Mouse (Mus musculus) kidney, adult 18-20 months (tissue): ENCODE measurements around the gene Fam151b.

ENCODE experiments used
- DNase-seq: peaks from one replicate; pipeline ENCODE4 v3.0.0; 2021

The Fam151b gene

DNA sequence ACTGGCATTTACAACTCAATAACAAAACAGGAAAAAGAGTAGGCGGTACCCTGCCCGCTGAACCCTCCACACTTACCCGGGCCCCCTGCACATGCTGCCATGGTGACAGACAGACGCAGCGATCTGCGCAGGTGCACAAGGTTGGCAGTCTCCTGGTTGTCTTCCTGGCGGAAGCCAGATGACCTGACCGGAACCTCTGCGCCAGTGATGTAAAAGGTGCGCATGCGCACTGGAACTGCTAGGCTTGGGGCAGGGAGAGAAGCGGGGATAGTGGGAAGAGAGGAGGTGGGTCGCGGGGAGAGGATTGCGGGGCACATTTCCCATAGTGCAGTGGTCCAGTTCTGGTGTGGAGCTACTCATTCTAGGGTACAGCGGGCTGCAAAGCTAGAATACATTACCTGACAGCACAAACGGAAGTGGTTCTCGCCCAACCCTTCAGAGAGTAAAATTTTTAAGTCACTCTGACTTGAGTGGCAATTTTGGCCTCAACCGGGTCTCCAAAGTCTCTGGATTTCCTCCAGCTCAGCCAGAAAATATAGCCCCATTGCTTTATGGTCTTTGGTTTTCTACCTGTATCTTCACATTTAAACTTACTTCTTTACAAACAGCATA lies at the start of gene Fam151b:
Gene Fam151b, minus strand, starts transcription at position 164 of the 612 bp plus-strand sequence.
- peak; percentile 93 for DNase-seq

DNA sequence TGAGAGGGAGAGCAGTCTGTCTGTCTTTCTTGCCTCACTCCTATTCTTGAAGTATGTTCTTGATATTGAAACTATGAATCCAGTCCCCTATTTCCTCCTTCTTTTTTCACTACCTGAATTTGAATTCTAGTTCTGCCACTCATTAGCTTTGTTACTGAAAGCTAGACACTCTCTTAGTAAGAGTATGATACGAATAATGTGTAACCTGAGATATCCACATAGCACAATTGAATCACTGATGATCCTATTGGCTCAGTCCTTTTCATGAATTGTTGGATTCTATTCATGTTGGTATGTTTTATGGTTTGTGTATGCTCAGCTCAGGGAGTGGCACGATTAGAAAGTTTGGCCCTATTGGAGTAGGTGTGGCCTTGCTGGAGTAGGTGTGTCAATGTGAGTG lies 48.4 kb upstream of the Fam151b start:
- DNase-seq, result no peak

DNA sequence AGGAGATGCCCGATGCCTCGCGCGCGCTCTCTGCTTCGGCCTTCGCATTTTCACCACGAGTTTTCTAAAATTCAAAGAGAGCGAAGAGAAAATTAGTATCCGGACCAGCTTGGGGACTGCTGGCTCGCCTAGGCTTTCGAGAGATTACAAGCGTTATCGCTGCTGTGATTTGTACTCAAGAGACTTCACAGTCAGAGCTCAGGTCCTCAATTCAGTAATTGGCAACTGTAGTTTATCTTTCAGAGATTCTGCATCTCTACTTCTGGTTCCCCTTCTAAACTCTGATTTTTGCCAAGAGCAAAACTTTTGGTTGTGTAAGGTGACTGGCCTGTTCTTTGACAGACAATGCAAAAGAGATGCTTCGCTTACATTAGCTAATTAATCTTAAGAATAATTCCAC lies 47.4 kb upstream of the Fam151b start:
- DNase-seq, result no peak

DNA sequence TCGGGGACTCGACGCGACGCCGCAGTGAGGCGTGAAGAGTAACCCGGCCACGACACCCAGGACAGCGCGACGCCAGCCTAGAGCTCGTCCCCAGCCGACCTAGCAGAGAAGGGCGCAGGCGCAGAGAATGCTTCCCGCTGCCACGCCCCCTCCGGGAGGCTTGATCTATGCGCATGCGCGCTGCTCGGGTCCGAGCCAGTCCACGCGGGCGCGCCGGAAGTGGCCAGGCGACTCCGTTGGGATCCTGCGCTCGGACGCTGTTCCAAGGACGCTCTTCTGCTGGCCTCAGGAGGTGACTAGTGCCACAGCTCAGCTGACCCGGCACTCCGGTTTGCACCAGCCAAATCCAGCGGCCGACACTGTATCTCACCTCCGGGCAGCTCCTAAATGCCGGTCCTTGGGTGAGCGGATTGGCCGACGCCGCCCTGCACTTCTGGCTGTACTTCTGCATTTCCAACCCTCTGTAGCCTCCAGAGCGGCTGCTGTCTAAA lies 47.0 kb upstream of the Fam151b start, which contains the start of gene Zfyve16:
Gene Zfyve16, minus strand, starts transcription at position 148 of the 491 bp plus-strand sequence.
- peak; percentile 99 for DNase-seq

DNA sequence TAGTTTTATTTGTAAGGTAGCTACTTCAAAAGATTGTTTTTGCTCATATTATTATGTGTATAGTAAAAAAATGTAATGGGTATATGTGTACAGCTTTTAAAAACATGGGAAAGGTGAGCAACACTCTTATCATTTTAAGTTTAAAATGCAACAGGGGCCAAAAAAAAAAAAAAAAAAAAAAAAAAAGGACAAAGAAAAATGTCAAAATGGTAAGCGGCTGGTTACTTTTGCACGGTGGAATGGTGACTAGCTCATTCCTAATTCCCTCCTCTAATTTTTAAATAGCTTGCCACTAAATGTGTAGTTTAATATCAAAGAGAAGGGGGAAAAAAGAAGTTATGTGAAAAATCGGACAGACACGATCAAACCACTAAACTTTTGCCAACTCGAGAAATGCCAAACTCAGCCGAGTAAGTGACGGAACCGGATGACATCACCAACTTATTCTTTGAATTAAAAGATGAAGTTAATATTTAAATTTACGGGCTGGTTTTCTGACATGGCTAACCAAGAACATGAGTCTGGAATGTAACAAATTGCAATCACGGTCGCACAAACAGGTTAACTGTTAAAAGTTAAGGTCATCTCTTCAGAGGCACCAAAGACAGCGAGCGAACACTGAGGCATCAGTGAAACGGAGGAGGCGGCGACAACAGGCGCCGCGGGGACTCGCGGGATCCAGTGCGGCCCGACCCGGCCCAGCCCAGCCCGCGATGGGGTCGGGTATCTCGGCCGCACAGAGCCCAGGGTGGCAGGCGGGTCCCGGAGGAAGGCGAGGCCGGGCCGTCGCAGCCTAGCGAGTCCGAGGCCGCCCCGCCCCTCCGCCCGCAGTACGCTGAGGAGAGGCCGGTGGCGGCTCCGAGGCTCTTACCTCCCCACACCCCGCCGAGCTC lies 46.3 kb upstream of the Fam151b start:
- no peak for DNase-seq

DNA sequence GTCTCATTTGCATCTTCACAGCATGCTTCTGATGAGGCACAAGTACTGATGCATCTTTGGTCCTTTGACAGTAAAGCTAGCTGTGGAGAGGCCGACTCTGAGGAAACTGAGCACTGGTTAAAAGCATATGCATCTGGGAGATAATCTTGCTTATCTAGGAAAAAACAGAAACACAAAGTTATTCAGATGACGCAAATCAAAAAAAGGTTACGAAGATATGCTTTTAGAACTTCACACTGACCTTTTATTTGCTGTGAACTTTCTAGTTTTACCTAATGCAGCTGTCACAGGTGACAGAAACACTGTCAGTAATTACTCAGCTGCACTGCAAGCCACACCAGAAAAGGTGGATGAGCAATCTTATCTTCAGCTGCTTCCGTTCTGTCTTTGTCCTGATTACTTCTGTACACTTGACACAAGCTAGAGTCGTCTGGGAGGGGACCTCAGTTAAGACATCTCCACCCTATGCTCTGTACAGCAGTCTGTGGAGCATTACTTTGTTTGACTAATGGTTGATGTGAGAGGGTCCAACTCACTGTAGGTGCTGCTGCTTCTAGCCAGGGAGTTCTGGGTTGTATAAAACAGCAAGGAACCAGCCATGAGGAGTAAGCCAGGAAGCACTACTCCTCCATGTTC lies 39.5 kb upstream of the Fam151b start:
- DNase-seq, result no peak

- no peak for DNase-seq
Measured at GRCm38 (mm10) chr13:92504871-92505270, 21.1 kb upstream of the Fam151b start.

GRCm38 (mm10) chr13:92491923-92492322 lies 8.1 kb upstream of the Fam151b start:
- no peak for DNase-seq

- DNase-seq, result peak; percentile 37
Measured at GRCm38 (mm10) chr13:92490817-92491216, 7.0 kb upstream of the Fam151b start.

GRCm38 (mm10) chr13:92483348-92483747 lies 467 bp downstream of the Fam151b start:
- DNase-seq, result peak; percentile 50

- peak; percentile 30 for DNase-seq
Measured at GRCm38 (mm10) chr13:92470151-92470550, 13.7 kb downstream of the Fam151b start.

DNA sequence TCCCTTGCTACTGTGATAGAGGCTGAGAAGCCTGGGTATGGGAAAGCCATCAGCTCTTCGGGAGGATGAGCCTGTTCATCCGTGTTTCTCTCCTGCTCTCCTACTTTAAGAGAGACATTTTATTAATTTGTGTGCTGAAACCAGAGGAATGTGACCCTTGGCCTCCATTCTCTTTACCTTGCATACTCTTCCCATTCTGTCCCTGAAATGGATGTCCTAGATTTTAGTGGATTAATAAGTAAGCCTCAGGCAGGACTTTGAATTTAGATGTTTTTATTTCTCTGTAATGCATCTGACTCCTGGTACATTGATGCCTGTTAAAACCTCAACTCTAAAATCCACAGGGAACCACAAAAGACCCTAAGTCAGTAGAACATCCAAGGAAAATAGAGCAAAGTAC lies 14.4 kb downstream of the Fam151b start:
- DNase-seq, result peak; percentile 37

- no peak for DNase-seq
Measured at GRCm38 (mm10) chr13:92467891-92468290, 15.9 kb downstream of the Fam151b start.

- no peak for DNase-seq
Measured at GRCm38 (mm10) chr13:92464698-92465097, 19.1 kb downstream of the Fam151b start.

GRCm38 (mm10) chr13:92446872-92447271 lies 36.9 kb downstream of the Fam151b start:
- DNase-seq, result no peak

- DNase-seq, result no peak
Measured at GRCm38 (mm10) chr13:92440286-92440685, 43.5 kb downstream of the Fam151b start.

GRCm38 (mm10) chr13:92438656-92439055 lies 45.2 kb downstream of the Fam151b start:
- DNase-seq, result no peak

DNA sequence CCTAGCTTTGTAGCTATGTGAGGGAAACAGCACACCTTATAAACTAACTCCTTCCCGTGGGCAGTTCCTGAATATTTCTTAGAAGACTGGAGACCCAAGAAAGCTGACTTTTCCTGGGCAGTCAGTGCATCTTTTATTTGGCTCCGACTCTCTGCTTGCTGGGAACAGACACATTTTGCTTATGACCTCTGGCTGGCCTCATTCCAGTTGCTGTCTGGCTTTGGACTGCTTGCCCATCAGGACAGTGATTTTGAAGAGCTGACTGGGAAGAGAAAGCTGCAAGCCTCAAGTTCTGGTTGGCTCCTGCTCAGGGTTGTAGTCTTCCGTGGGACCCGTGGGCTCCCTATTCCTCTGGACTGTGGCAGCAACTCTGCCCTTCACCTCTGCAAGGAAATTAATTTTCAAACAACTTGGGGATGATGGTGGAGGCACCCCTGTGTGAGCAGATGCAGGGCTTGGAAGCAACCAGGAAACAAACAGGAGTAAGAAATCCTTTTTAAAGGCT lies 56.4 kb downstream of the Fam151b start:
- no peak for DNase-seq

DNA sequence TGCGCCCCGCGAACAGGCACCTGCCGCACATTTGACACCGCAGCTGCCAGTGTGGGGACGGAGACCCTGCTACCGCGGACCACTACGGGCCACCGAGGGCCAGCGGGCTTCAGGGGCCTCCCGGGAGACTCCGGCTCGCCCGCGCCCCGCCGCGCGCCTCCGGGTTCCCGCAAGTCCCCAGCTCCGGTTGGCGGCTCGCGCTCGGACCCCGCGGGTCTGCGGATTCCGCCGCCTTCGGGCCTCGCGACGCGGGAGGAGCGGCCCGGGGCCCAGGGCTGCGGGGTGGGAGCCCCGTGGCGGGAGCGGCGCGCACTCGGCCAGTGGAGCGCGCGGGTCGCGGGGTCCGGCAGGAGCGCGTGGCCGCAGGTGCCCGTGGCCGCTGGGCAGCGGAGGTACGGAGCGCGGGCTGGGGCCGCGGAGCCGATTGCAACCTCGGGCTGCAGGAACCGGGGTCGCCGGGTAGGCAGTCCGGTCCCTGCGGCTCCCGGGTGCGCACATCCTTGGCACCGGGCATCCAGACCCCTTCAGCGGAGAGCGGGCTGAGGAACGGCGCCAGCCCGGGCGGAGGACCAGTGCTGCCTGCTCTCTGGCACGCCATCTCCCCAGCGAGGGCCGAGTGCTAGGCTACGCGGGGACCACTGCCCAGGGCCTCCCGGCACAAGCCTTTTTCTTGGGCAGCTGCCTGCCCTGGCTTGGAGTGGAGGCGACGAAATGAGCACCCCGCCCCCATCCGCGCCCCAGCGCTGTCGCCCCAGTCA lies 57.3 kb downstream of the Fam151b start:
- peak; percentile 15 for DNase-seq

- peak; percentile 47 for DNase-seq
Measured at GRCm38 (mm10) chr13:92425758-92426264, 58.0 kb downstream of the Fam151b start, which contains the start of gene Ankrd34b. Gene Ankrd34b, plus strand, starts transcription at chr13:92425896.

- DNase-seq, result no peak
Measured at GRCm38 (mm10) chr13:92423711-92424110, 60.1 kb downstream of the Fam151b start.

GRCm38 (mm10) chr13:92419630-92420029 lies 64.2 kb downstream of the Fam151b start:
- no peak for DNase-seq
